Mouse (Mus musculus): ENCODE data around the gene Rpsa. TPM values are rescaled to one million over a fixed set of nuclear protein-coding genes. Genes with fewer than 3 reads are reported as not detected.

Rpsa gene
- total RNA-seq, 2 experiments from 2014 or later: 448 to 470 TPM

DNA sequence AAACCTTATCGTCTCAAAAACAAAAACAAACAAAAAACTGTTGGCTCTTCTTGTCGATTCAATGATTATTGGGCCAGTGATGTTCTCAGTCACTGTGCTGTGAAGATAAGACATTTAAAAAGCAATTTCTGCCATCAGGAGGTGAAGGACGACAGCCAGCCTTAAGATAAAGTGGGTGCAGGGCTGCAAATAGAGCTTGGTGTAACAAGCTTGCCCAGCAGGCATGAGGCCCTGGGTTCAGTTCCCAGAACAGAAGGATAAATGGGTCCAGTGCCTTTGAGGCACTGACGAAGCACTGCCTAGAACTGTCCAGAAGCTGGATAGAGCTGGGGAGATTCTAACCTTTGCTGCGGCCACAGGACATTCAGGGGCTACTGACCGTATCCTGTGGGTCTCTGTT, 15.0 kb upstream of the Rpsa start:
- DNase-seq (ENCODE audit: low spot score in 2 of 2): no peak

DNA sequence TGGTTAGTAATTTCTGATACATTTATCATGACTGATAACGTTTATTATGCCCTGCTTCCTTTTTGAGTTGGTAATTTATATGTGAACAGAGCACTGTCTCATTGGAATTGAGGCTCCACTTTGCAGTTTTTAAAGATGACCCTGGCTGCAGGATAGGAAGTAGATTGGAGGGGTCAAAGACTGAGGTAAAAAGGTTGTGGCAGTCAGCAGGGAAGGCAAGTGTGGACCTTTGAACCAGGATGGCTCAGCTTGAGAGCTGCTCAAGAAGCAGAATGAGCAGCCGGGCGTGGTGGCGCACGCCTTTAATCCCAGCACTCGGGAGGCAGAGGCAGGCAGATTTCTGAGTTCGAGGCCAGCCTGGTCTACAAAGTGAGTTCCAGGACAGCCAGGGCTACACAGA, 14.0 kb upstream of the Rpsa start:
- DNase-seq (ENCODE audit: low spot score in 2 of 2): no peak

DNA sequence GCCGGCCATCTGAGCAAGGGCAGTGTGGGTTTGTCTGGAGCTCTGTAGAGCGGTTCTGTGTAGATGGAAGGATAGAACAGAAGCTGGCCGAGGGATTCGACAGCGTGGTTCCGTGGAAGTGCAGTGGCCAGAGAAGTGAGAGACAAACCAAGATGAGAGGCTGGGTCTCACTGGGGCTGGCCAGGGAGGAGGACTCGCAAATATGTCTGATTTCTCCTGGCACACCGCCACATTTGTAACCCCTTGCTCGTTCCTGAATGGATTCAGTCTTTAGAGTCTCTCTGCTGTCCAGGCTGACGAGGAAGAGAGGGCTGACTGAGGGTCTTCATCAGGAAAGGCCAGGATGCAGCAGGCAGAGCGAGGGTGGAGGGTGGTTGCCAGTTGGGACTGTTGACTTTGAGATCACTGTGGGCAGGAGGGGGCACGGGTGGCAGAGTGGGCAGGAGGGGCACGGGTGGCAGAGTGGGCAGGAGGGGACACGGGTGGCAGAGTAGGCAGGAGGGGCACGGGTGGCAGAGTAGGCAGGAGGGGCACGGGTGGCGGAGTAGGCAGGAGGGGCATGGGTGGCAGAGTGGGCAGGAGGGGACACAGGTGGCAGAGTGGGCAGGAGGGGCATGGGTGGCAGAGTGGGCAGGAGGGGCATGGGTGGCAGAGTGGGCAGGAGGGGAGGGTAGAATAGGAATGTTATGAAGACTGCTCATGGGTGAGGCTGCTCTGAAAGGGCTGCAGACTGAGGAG, 13.3 kb upstream of the Rpsa start:
- no peak for DNase-seq (ENCODE audit: low spot score in 2 of 2)

DNA sequence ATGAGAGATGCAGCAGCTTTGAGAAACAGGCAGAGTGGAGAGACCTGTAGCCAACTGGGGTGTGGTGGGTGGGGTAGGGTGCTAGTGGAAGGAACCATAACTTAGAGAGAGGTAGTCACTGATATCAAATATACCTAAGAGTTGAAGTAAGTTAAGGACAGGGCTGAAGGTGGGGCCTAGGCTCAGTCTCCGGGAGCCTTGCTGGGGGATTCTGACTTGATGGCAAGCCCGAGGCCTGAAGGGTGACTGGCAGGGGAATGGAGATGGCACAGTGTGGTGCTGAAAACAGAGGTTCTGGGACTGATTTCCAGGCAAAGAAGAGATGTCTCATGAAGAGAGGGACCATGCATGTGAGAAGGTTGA, 12.7 kb upstream of the Rpsa start:
- DNase-seq (ENCODE audit: low spot score in 2 of 2): no peak

DNA sequence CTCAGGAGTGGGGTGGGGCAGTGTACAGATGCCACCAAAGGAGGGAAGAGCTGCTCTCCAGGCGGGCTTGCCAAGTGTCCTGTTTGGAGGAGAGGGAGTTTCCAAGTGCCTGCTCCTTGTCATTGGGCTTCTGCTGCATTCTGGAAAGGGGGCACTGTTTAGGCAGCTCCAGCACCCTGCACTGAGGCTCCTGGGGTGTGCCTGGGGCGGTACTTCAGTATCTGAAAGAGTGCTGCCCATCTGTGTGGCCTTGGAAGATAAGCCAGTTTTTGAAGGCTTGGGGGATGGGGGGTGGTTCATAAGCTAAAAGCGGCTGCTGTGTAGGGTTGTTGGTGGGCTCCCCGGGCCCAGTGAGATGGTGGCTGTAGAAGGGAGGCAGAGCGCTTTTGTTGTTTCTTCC, 11.9 kb upstream of the Rpsa start:
- no peak for DNase-seq (ENCODE audit: low spot score in 2 of 2)

DNA sequence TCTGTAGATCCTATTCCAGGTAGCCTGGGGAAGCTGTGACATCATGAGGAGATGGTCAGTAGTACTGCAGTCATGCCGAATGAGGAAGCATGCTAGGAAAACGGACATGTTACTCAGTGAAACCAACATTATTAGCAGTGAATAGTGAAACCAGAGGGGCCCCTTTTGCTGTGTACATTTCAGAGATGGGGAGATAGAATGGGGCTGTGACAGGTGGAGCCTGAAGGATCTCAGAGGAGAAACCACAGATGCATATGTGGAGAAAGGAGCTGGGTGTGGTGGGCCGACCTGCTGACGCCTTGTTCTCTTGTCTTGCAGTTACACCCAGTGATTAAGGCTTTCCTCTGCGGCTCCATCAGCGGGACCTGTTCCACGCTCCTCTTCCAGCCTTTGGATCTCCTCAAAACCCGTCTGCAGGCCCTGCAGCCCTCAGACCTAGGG, 11.3 kb upstream of the Rpsa start:
- no peak for DNase-seq (ENCODE audit: low spot score in 2 of 2)

DNA sequence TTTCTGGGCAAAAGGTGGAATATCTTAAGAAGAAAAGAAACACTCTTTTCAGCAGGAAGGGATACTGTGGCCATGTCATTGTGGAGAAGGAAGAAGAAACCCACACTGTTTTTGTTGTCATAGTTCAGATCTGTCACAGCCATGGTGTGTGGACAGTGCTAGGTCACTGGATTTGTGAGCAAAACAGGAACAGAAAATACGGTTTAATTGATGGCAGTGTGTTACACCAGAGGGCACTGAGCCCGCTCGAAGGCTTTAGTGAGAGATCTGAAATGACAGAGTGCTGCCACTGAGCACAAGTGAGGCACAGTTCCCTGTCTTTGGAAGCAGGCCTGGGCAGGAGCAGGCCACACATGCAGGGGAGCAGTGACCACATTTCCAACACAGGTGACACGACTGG, 9.3 kb upstream of the Rpsa start:
- no peak for DNase-seq (ENCODE audit: low spot score in 2 of 2)

DNA sequence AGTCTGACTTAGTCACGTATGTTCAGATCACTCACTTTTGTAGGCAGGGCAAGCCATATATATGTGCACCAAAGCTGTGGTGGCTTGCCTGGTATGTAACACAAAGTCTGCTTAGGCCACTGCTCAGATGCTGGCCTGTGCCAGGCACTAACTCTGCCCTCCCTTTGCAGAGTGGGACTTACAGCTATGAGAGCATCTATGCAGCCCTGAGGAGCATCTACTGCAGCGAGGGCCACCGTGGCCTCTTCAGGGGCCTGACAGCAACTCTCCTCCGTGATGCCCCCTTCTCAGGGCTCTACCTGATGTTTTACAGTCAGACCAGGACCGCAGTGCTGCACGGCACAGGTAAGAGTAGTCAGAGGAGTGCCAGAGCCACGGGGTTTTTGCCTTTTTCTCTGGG, 7.0 kb upstream of the Rpsa start:
- DNase-seq (ENCODE audit: low spot score in 2 of 2): no peak

DNA sequence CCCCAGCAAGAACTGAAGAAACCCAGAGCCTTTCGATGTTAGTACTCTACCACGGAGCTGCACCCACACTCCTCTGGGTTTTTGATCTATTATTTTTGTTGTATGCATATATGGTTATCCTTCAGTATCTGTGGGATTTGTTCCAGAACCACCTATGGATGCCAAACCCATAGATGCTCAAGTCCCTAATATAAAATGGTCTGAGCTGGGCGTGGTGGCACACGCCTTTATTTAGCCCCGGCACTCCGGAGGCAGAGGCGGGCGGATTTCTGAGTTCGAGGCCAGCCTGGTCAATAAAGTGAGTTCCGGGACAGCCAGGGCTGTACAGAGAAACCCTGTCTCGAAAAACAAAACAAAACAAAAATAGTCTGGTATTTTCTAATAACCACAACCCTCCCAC, 621 bp upstream of the Rpsa start:
- no peak for DNase-seq (ENCODE audit: low spot score in 2 of 2)

DNA sequence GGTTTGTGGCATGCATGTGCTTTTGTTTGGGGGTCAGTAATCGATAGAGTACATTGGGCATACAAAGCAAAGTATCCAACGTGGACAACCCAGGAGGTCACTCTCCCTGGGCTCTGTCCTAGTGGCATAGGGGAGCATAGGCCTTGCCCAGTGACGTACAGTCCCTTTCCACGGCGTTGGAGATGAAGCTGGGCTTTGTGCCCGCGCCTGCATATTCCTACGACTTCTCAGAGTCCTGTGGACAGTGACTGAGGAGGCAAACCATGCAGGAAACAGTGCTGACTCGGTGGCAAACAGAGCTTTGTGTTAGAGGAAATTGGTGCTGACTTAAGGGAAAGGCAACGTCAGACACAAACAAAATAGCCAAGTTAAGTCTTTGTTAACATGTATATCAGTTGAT, 1.8 kb downstream of the Rpsa start:
- DNase-seq (ENCODE audit: low spot score in 2 of 2): no peak

DNA sequence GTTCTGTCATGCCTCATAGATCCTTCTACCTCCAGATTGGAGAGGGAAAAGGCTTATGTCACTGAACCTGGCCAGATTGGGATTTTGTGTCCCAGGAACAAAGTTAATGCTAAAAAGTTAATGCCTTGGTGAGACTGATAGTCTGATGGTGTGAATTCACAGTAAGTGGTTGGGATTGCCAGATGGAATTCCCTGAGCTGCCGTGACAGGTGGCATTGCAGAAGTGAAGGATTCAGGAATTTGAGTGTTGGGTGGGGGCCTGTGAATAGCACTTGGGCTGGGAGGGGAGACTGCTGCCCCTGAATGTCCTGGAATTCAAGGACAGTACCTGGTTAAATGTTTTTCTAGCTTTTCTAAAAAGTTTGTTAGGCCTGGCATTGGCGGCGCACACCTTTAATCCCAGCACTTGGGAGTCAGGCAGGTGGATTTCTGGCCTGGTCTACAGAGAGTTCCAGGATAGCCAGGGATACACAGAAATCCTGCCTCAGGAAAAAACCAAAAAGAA, 4.3 kb downstream of the Rpsa start:
- DNase-seq (ENCODE audit: low spot score in 2 of 2): no peak

DNA sequence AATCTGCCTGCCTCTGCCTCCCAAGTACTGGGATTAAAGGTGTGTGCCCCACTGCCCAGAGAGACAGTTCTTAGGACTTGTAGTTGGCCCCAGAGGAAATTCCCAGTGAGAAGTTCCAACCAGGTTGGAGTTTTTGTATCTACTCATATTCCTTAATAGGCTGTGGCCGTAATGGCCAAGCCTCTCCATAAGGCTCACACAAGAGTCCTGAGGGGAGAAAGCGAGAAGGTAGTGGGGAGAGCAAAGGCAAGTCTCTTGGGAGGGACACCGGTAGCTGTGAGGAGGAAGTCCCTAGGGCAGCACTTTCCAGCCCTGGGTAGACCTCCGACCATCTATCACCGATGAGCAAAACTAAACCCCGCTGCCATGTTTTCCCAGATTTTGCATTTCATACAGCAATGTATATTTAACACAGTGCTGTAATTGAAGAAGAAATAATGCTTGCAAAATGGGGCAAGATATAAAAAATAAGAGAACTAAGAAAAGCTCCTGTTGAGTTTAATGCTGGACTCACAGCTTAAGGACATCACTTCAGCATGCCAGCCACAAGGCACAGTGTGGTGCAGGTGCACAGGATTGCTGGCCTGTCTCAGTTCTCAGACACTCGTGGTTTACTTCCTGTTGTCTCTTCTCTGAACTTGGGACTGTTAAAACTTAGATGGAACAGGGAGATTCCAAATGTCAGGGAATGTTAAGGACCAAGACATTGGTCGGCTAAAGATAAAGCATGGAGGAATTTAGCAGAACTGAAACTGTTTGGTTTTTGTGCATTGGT, 5.7 kb downstream of the Rpsa start:
- DNase-seq (ENCODE audit: low spot score in 2 of 2): no peak

DNA sequence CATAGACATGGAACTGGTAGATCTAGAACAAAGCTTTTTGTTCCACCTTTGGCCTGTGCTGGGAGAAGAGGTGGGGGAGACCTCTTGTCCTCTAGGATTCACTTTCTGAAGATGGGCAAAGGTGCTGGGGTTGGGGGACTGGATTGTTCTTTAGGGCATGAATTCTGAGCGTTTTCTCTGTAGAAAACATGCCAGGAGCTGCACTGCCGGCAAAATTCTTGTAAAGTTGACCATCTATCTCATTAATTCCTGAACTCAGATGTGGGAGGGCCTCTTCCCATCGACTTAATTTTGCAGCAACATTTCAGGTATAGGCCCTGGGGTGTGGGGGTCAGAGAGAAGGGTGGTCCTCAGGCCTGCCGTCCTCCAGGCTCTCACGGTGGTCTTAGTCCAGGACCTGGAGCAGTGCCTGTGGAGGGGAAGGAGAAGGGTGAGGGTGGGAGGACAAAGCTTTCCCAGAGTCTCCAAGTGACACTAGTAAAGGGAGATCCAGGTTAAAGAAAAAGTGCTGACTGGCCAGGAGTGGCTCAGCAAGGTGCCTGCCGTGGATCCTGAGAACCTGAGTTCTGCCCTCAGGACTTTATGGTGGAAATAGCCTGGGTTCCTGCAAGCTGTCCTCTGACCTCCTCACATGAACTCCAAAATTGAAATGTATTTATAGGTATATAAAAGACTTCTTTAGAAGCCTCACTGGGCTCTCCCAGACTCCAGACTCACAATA, 6.4 kb downstream of the Rpsa start:
- DNase-seq (ENCODE audit: low spot score in 2 of 2): no peak

DNA sequence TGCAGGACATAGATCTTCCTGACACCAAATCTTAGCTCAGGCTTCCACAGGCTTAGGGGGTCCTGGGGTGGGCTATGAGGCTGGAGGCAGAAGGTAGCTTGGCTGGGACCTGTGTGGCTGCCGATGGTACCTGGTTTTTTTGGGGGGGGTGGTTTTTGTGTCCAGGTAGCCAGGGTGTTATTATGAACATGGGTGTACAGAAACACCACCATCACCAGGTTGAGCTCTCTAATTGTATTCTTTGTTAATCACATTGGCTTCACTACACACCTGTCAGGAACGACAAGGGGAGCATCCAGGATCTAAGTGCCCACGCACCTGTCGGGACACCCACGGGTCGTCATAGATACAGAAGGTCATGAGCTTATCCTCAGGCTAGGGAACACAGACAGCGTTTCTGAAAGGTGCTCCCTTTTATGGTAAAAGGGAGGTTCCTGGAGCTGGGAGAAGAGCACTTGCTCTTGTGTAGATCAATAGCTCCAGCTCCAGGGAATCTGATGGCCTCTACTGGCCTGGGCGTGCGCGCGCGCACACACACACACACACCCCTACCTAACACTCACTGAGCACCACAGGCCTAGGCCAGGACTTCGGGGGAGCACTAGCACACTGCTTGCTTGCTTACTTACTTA, 7.2 kb downstream of the Rpsa start:
- no peak for DNase-seq (ENCODE audit: low spot score in 2 of 2)

DNA sequence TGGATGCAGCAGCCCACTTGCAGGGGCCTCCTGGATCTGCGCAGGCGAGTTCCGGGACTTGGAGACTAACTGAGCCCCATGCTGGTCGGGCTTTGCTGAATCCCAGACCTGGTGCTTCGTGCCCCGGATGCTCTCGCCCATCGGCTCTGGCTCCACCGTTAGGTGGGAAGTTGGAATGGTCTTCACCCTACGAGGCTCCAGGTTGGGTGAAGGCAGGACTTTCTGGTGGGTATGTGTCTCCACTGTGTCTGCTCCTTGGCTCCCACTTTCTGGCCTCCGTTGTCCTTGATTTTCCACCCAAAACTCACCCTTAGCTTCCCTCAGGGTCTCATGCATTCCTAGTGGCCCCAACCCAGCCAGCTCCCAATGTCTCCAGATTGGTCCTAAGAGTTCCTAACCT, 8.0 kb downstream of the Rpsa start:
- no peak for DNase-seq (ENCODE audit: low spot score in 2 of 2)

DNA sequence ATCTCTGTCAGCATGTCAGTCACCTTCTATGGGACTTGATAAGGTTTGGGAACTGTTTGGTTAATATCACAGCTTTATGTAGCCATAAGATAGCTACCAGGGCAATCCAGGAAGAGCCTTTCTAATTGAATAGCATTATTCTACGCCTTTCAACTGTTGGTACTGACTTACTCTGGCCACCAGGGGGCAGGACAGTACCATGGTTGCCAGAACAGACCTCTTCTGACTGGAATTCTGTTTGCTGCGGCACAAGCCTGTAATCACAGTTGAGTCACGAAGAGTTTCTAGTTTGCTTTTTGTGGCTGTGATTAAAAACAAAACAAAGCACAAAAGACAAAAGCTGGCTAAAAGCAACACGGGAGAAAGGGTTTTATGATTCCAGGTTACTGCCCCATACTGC, 13.2 kb downstream of the Rpsa start:
- DNase-seq (ENCODE audit: low spot score in 2 of 2): peak; percentile 63 to 89

DNA sequence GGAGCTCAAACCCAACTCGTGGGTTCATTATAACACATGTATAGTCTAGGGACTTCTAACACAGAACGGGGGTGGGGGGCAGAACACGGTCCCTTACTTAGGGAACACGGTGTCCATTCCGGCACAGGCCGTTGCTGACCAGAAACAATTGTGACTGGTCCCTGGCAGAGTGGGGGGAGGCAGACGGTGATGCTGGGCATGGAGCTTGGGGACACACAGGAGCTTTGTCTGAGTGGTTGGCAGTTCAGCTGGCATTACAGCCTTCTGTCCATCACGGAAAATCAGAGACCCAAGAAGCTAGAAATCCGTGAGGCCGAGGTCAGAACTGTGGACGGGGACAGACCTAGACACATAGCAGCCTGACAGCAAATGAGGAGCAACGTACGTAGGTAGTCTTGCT, 17.0 kb downstream of the Rpsa start:
- DNase-seq (ENCODE audit: low spot score in 2 of 2): peak in 1 of 2 experiments; percentile 57

DNA sequence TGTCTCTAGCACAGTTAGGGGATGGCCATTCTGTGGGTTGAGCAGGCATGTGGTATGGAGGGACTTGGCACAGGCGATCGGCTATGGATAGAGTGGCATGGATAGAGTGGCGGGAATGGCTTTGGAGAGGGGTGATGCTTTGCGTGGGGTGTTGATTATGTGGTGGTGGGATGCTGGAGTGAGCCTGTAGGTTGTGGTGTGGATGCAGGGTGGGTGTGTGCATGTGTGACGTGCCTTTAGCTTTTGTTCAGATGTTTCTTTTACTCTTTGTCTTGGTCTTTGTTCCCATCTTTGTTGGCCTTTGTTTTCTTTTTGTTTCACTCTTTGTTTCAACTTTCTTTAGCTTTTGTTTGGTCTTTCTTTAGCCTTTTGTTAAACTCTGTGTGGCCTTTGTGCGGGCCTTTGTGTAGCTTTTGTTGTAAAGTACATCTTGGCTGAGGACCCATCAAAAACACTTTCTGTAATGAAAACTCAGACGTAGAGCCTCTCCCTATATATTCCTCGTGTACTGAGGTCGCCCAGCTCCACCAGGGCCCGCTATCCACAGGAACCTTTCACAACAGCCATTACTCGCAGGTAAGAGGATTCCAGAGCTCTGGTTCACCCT, 21.8 kb downstream of the Rpsa start, which contains the start of gene Mobp:
TSS of gene Mobp (plus strand) at position 486 of the 607 bp plus-strand sequence.
- peak in 1 of 2 experiments; percentile 47 for DNase-seq (ENCODE audit: low spot score in 2 of 2)

DNA sequence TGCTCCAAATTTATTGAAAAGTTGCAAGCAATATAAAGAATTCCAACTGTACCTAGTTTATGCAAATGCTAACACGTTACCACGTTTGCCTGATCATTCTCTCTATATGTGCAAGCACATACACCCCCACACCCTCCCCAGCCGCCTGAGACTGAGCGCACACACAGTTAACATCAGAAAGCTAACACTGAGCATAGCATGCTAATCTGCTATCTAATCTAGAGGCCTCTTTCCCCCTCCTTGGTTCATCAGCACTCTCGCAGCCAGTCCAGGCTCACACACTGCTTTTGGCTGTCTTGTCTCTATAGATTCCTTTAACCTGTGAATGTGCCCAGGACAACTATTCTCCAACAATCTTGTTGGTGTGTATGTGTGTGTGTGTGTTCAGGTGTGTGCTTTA, 23.7 kb downstream of the Rpsa start:
- DNase-seq (ENCODE audit: low spot score in 2 of 2): no peak

DNA sequence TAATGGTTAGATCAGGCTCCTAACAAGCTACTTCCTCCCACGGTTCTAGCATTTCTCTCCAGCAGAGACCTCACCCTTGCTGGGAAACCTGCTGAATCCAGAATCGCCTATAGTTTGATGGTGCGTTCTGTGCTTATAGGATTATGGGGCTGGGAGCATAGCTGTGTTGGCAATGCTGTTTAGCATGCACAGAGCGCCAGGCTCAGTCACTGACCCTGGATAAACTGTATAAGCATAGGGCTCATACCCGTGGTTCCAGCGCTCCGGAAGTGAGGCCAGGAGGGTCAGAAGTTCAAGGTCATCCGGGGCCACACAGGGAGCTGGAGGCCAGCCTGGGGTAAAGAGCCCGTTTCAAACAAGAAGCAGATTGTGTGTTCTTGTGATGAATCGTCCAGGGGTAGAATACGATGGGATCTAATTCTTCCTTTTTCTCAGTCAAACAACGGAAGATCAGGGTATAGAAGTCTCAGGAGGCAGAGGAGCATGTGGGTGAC, 24.5 kb downstream of the Rpsa start:
- DNase-seq (ENCODE audit: low spot score in 2 of 2): no peak

DNA sequence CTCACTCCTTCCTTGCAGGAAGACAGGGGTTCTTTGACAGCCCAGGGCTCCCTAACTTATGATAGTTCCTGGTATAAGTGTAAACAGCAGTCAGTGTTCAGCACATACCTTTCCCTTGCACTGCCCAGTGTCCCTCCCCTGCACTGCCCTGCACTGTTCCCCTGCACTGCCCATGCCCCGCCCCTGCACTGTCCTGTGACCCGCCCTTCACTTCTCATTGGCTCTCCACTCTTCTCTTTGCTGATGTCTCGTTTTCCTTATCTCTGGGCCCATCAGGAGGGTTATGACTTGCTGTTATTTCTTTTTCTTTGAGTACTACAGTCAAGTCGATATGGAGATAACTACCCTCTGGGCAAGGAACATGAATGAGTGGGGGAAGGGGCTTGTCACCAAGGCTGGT, 30.6 kb downstream of the Rpsa start:
- no peak for DNase-seq (ENCODE audit: low spot score in 2 of 2)
